Mouse (Mus musculus) frontal cortex, adult 2 months (tissue): ENCODE measurements around the gene Slc15a5. TPM values are rescaled to one million over a fixed set of nuclear protein-coding genes. Genes with fewer than 3 reads are reported as not detected.
A peak's percentile ranks its signal among the peaks of the same experiment; 100 is the strongest.

Source experiments
- DNase-seq, 2 experiments: peaks; one replicate each; pipeline ENCODE4 v3.0.0; 2022; ENCODE audit warnings: low spot score in 1 of 2; ENCODE audit errors: extremely low spot score in 1 of 2
- polyA plus RNA-seq: library from polyadenylated mRNA; depleted of rRNA; stranded (reverse); fragments of >200 nt; gene quantifications from 2 replicates; pipeline ENCODE4 v1.2.3, GENCODE M21; 2012

The Slc15a5 gene
- polyA plus RNA-seq, 1 experiment = 0.06 TPM

- peak; percentile 8 to 59 for DNase-seq
These were observed 9.8 kb downstream of the Slc15a5 start for GRCm38 (mm10) chr6:138069921-138070320.

- no peak for DNase-seq
These were observed 24.1 kb downstream of the Slc15a5 start for GRCm38 (mm10) chr6:138055572-138055971.

- no peak for DNase-seq
These were observed 24.8 kb downstream of the Slc15a5 start for GRCm38 (mm10) chr6:138054956-138055355.

- peak in 1 of 2 experiments; percentile 31 for DNase-seq
These were observed 25.6 kb downstream of the Slc15a5 start for GRCm38 (mm10) chr6:138054166-138054565.

- DNase-seq = no peak
These were observed 26.0 kb downstream of the Slc15a5 start for GRCm38 (mm10) chr6:138053686-138054085.

GRCm38 (mm10) chr6:138045364-138045763, 34.4 kb downstream of the Slc15a5 start:
- DNase-seq = no peak

- DNase-seq = no peak
These were observed 36.8 kb downstream of the Slc15a5 start for GRCm38 (mm10) chr6:138042891-138043290.

GRCm38 (mm10) chr6:138041865-138042264, 37.9 kb downstream of the Slc15a5 start:
- no peak for DNase-seq

GRCm38 (mm10) chr6:138037587-138037986, 42.1 kb downstream of the Slc15a5 start:
- DNase-seq = no peak

GRCm38 (mm10) chr6:138036891-138037290, 42.8 kb downstream of the Slc15a5 start:
- DNase-seq = no peak

GRCm38 (mm10) chr6:138016898-138017297, 62.8 kb downstream of the Slc15a5 start:
- no peak for DNase-seq

GRCm38 (mm10) chr6:138014976-138015674, 64.6 kb downstream of the Slc15a5 start:
- DNase-seq = peak in 1 of 2 experiments; percentile 39

GRCm38 (mm10) chr6:138011955-138012354, 67.8 kb downstream of the Slc15a5 start:
- DNase-seq = no peak

- DNase-seq = no peak
These were observed 72.0 kb downstream of the Slc15a5 start for GRCm38 (mm10) chr6:138007705-138008104.

GRCm38 (mm10) chr6:138006525-138007251, 73.0 kb downstream of the Slc15a5 start:
- peak in 1 of 2 experiments; percentile 41 for DNase-seq

GRCm38 (mm10) chr6:137989853-137990252, 89.9 kb downstream of the Slc15a5 start:
- DNase-seq = no peak

GRCm38 (mm10) chr6:137985169-137985568, 94.5 kb downstream of the Slc15a5 start:
- no peak for DNase-seq

GRCm38 (mm10) chr6:137982195-137982737, 97.5 kb downstream of the Slc15a5 start:
- DNase-seq = no peak

- peak in 1 of 2 experiments; percentile 38 for DNase-seq
These were observed 98.6 kb downstream of the Slc15a5 start for GRCm38 (mm10) chr6:137980905-137981696.

GRCm38 (mm10) chr6:137980413-137980812, 99.3 kb downstream of the Slc15a5 start:
- no peak for DNase-seq

- peak in 1 of 2 experiments; percentile 21 for DNase-seq
These were observed 99.9 kb downstream of the Slc15a5 start for GRCm38 (mm10) chr6:137979802-137980201.
